Mouse (Mus musculus): ENCODE measurements around the gene Chmp2a. TPM values are rescaled to one million over a fixed set of nuclear protein-coding genes. Genes with fewer than 3 reads are reported as not detected.

Chmp2a gene
- polyA plus RNA-seq, 1 experiment from 2014 or later = 148 TPM

DNA sequence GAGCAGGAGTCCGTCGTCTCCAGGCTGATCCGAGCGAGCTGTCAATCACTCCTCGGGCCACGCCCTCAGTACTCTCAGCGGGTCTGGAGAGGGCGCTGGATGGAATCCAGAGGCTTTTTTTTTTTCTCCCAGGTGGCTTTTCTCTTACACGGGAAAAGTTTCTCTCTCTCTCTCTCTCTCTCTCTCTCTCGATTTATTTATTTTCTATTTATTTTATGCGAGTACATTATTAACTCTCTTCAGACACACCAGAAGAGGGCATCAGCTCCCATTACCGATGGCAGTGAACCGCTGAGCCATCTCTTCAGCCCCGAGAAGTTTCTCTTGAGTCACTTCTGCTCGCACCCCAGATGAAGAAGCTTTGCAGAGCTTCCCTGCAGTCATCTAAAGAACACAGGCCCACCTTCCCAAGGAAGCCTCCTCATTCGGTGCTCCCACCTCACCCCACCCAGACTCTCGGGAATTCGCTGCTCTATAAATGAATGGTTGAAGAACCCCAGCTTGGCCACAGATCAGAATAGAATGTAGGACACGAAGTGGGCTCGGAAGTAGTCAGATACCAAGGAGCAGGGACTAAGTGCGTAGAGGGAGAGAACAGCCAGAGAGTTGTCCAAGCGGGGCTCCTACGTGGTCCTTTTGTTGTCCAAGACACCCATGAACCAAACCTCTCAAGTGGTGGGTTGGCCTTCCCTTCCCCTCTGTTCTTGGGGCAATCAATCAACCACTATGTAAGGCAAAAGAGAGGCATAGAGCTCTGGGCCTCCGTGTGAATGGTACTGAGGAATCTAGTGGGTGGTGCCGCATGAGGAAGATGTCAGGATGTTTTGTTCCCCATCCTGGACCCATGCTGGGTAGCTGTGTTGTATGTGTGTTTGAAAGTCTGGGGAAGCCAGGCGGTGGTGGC is 24.4 kb downstream of the Chmp2a start, which contains the start of gene Zbtb45:
Zbtb45 (minus strand) TSS at position 30 of the 904 bp plus-strand sequence.
- H3K4me2 ChIP-seq (replicated peaks; ENCODE audit: low read depth, low read length) = peak within 1 kb of the TSS; percentile 62
- peaks cover 3% of the 10 kb centered on the region; the same call in 1 of the 2 replicates for H3K4me1 ChIP-seq (ENCODE audit: control insufficient read depth, insufficient read depth, low read length)
- 14% methylated on average over 26 of the region's 26 CpGs for WGBS
- H3K4me3 ChIP-seq (ENCODE audit: low read length) = peak within 1 kb of the TSS; percentile 70
- ATAC-seq (ENCODE audit: low FRiP score, low TSS enrichment) = peak; percentile 1; the same call in 1 of the 2 replicates
- H3K27ac ChIP-seq (ENCODE audit: low read depth, low read length) = peak within 1 kb of the TSS; percentile 97
- H3K27me3 ChIP-seq (ENCODE audit: control insufficient read depth, insufficient read depth, low read length) = no peaks in the 10 kb centered on the region
- peak within 1 kb of the TSS; percentile 76 for H3K9ac ChIP-seq (ENCODE audit: low read depth, low read length)
- H3K36me3 ChIP-seq (ENCODE audit: control insufficient read depth, insufficient read depth, low read length) = peaks cover 19% of the 10 kb centered on the region; the same call in 1 of the 2 replicates
- no peaks in the 10 kb centered on the region for H3K9me3 ChIP-seq (ENCODE audit: control insufficient read depth, low read length)

DNA sequence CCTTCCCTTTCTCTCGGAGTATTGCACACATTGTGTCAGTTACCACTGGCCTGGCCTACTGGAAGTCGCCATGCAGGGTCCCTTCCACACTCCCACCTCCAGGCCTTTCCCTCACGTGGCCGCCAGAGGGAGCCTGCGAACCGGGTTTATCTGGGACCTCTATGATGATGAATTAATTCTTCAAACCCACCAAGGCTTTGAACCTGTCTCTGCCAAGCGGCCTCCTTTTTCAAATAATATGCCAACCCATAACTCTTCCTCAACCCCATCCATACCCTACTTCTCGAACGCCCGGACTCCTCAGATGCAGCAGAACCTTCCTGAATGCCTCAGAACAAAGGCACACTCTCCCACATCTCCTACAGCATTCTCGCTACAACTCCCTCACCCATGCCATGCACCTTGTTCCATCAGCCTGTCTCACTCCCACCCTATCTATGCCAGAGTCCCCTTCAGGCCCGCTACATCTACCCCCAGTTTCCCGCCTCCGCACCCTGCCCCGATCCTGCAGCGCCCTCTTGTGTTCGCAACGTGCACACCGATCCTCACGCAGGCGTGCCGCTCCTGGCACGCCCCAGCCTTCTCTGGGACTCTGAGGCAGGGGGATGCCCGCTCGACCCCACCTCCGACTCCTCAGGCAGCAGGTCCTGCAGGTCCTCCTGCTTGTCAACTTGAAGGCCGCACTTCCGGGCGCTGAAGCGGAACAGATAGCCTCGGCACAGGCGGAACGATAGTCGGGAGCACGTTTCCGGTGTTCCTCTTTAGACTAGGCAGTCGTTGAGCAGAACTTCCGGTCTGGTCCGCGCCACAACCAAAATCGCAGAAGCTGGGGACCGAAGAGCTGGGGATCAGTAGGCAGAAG is 25.2 kb downstream of the Chmp2a start:
- ATAC-seq (ENCODE audit: low FRiP score, low TSS enrichment) = peak; percentile 93
- Histone ChIP-seq H3K9me3 (ENCODE audit: control insufficient read depth, low read length) (no peaks in the 10 kb centered on the region), H3K36me3 (ENCODE audit: control insufficient read depth, insufficient read depth, low read length) (peaks cover 19% of the 10 kb centered on the region; the same call in 1 of the 2 replicates), H3K27me3 (ENCODE audit: control insufficient read depth, insufficient read depth, low read length) (no peaks in the 10 kb centered on the region), H3K4me3 (ENCODE audit: low read length) (peak overlapping the region; percentile 70), H3K4me1 (ENCODE audit: control insufficient read depth, insufficient read depth, low read length) (peaks cover 3% of the 10 kb centered on the region; the same call in 1 of the 2 replicates), H3K9ac (ENCODE audit: low read depth, low read length) (peak overlapping the region; percentile 76), H3K4me2 (replicated peaks; ENCODE audit: low read depth, low read length) (peak overlapping the region; percentile 62), H3K27ac (ENCODE audit: low read depth, low read length) (peak overlapping the region; percentile 97)
- under 1% methylated on average over 42 of the region's 42 CpGs for WGBS

DNA sequence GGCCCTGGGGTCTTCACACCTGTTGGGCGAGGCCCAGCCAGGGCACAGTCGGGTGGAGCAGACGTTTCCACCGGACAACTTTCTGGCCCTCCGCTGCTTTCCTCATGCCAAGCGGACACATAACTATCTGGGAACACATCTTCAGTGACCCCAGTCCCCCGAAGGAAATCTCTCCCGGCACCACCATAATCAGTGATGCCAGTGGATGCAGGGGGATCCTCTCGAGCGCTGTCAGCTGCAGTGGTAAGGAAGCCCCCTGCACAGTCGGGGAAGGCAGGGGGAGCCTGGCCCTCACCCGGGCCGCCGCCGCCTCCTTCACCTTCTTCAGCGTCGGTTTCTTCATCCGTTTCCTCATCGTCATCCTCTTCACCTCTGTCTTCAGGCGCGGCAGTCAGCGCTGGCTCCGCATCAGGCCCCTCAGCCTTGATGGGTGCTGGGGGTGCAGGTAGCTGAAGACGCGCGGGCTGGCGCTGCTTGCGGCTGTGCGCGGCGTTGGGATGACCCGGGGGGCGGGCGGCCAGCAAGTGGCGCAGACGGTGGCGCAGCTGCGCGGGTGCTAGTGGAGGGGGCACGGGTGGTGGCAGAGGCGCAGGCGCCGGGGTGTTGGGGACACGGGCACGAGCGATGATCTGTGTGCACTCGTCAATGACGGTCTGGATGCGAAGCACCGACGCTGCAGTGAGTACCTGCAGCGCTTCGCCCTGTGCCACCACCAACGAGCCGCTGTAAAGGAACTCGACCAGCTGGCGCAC is 27.1 kb downstream of the Chmp2a start:
- Histone ChIP-seq H3K27me3 (ENCODE audit: control insufficient read depth, insufficient read depth, low read length) (no peaks in the 10 kb centered on the region), H3K4me3 (ENCODE audit: low read length) (peak overlapping the region; percentile 27), H3K4me2 (replicated peaks; ENCODE audit: low read depth, low read length) (peak overlapping the region; percentile 40), H3K4me1 (ENCODE audit: control insufficient read depth, insufficient read depth, low read length) (peaks cover 3% of the 10 kb centered on the region; the same call in 1 of the 2 replicates), H3K27ac (ENCODE audit: low read depth, low read length) (no peak overlapping the region), H3K9ac (ENCODE audit: low read depth, low read length) (peak overlapping the region; percentile 44; the same call in 1 of the 2 replicates), H3K36me3 (ENCODE audit: control insufficient read depth, insufficient read depth, low read length) (peaks cover 19% of the 10 kb centered on the region; the same call in 1 of the 2 replicates), H3K9me3 (ENCODE audit: control insufficient read depth, low read length) (no peaks in the 10 kb centered on the region)
- 38% methylated on average over 57 of the region's 57 CpGs for WGBS
- ATAC-seq (ENCODE audit: low FRiP score, low TSS enrichment) = no peak

DNA sequence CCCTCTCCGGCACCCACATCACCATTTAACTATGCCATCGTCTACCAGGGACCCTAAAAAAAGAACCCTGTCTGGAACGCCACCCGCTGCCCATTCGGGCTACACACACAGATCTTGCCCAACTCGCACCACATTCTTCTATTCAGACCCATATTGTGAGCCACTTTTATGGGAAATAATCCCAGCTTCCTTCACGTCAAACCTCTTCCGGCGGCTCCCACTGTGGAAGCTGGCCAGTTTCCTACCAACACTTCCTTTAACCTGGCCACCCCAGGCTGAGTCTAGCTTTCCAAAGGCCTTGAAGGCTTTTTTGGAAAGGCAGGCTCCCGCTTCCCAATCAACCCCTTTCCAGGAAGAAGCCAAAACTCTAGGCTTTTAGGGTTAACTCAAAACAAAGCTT is 28.1 kb downstream of the Chmp2a start:
- Histone ChIP-seq H3K9me3 (ENCODE audit: control insufficient read depth, low read length) (no peaks in the 10 kb centered on the region), H3K27ac (ENCODE audit: low read depth, low read length) (no peak overlapping the region; the same call in 1 of the 2 replicates), H3K36me3 (ENCODE audit: control insufficient read depth, insufficient read depth, low read length) (peaks cover 19% of the 10 kb centered on the region; the same call in 1 of the 2 replicates), H3K27me3 (ENCODE audit: control insufficient read depth, insufficient read depth, low read length) (no peaks in the 10 kb centered on the region), H3K4me1 (ENCODE audit: control insufficient read depth, insufficient read depth, low read length) (peaks cover 3% of the 10 kb centered on the region; the same call in 1 of the 2 replicates), H3K4me3 (ENCODE audit: low read length) (no peak overlapping the region; the same call in 1 of the 2 replicates), H3K9ac (ENCODE audit: low read depth, low read length) (no peak overlapping the region), H3K4me2 (replicated peaks; ENCODE audit: low read depth, low read length) (no peak overlapping the region)
- 88% methylated on average over 10 of the region's 10 CpGs for WGBS
- ATAC-seq (ENCODE audit: low FRiP score, low TSS enrichment) = no peak

DNA sequence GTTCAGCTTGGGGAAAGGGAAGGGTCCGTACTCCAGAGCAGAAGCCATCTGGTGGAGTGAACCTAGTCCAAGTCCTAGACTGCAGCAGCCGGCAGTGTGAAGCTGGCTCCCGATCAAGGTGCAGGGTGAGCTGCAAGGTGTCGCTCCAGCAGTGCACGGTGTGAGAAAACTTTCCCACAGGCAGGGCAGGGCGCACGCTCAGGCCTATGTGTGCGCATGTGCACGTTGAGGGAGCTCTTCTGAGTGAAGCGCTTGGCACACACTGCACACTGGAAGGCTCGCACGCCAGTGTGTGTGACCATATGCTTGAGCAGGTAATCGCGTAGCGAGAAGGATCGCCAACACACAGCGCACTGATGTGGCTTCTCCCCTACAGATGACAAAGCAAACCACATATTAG is 28.6 kb downstream of the Chmp2a start:
- Histone ChIP-seq H3K4me2 (replicated peaks; ENCODE audit: low read depth, low read length) (no peak overlapping the region), H3K4me3 (ENCODE audit: low read length) (no peak overlapping the region), H3K27ac (ENCODE audit: low read depth, low read length) (no peak overlapping the region), H3K9me3 (ENCODE audit: control insufficient read depth, low read length) (no peaks in the 10 kb centered on the region), H3K36me3 (ENCODE audit: control insufficient read depth, insufficient read depth, low read length) (peaks cover 19% of the 10 kb centered on the region; the same call in 1 of the 2 replicates), H3K4me1 (ENCODE audit: control insufficient read depth, insufficient read depth, low read length) (peaks cover 3% of the 10 kb centered on the region; the same call in 1 of the 2 replicates), H3K9ac (ENCODE audit: low read depth, low read length) (no peak overlapping the region), H3K27me3 (ENCODE audit: control insufficient read depth, insufficient read depth, low read length) (no peaks in the 10 kb centered on the region)
- ATAC-seq (ENCODE audit: low FRiP score, low TSS enrichment) = no peak
- 91% methylated on average over 17 of the region's 17 CpGs for WGBS

DNA sequence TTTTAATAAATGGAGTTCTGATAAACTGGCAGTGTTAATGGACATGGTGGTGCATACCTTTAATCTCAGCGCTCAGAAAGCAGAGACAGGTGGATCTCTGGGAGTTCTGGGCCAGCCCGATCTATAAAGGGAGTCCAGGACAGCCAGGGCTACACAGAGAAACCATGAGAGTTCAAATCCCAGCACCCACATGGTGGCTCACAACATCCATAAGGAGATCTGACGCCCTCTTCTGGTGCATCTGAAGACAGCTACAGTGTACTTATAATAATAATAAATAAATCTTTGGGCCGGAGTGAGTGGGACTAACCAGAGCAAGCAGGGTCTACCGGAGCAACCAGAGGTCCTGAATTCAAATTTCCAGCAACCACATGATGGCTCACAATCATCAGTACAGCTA is 31.2 kb downstream of the Chmp2a start:
- H3K36me3 ChIP-seq (ENCODE audit: control insufficient read depth, insufficient read depth, low read length) = peaks cover 19% of the 10 kb centered on the region; the same call in 1 of the 2 replicates
- peaks cover 3% of the 10 kb centered on the region; the same call in 1 of the 2 replicates for H3K4me1 ChIP-seq (ENCODE audit: control insufficient read depth, insufficient read depth, low read length)
- H3K27ac ChIP-seq (ENCODE audit: low read depth, low read length) = no peak overlapping the region
- no peak overlapping the region for H3K9ac ChIP-seq (ENCODE audit: low read depth, low read length)
- no peaks in the 10 kb centered on the region for H3K27me3 ChIP-seq (ENCODE audit: control insufficient read depth, insufficient read depth, low read length)
- WGBS = 79% methylated on average over 5 of the region's 5 CpGs
- no peak for ATAC-seq (ENCODE audit: low FRiP score, low TSS enrichment)
- H3K4me2 ChIP-seq (replicated peaks; ENCODE audit: low read depth, low read length) = no peak overlapping the region
- no peak overlapping the region for H3K4me3 ChIP-seq (ENCODE audit: low read length)
- no peaks in the 10 kb centered on the region for H3K9me3 ChIP-seq (ENCODE audit: control insufficient read depth, low read length)

DNA sequence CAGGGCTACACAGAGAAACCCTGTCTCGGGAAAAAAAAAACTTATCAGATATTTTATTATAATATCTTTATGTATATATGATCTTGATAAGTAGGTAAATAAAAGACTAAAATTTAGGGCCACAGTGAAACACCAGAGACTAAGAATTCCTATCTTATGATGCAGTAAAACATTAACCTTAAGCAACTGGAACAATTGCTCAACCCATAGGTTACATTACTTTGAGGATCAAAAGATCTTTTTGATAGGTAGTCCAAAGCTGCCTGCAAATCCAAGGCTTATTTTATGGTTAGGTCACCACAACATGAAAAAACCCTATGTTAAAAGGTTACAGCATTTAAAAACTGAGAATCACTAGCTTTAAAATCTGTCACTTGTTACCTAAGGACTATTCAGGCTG is 33.0 kb downstream of the Chmp2a start:
- no peaks in the 10 kb centered on the region for H3K27me3 ChIP-seq (ENCODE audit: control insufficient read depth, insufficient read depth, low read length)
- H3K36me3 ChIP-seq (ENCODE audit: control insufficient read depth, insufficient read depth, low read length) = peaks cover 12% of the 10 kb centered on the region; the same call in 1 of the 2 replicates
- 67% methylated on average over 1 of the region's 1 CpGs for WGBS
- no peak overlapping the region for H3K9ac ChIP-seq (ENCODE audit: low read depth, low read length)
- H3K27ac ChIP-seq (ENCODE audit: low read depth, low read length) = no peak overlapping the region
- H3K9me3 ChIP-seq (ENCODE audit: control insufficient read depth, low read length) = no peaks in the 10 kb centered on the region
- H3K4me1 ChIP-seq (ENCODE audit: control insufficient read depth, insufficient read depth, low read length) = no peaks in the 10 kb centered on the region
- ATAC-seq (ENCODE audit: low FRiP score, low TSS enrichment) = no peak
- no peak overlapping the region for H3K4me2 ChIP-seq (replicated peaks; ENCODE audit: low read depth, low read length)
- H3K4me3 ChIP-seq (ENCODE audit: low read length) = no peak overlapping the region

DNA sequence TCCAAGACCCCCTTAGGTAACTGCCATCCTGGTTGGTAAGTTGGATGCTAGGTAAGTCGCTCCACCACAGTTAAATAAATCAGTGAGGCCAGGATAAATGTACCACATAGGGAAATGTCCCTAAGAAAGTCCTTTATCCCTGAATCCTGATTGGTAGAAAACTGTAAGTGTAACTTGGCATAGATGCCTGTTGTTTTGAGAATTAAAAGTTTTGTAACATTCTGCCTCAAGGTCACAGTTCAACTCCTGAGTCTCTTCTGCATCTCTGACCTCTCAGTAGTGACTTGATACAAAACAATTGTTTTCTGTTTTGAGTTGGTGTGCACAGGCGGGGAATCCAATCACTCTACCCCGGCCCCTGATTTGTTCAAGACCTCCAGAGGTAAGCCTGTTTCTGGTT is 35.8 kb downstream of the Chmp2a start, which contains the start of gene Trim28:
Trim28 (plus strand) TSS at position 264 of the 400 bp plus-strand sequence.
- WGBS = 87% methylated on average over 3 of the region's 3 CpGs
- Histone ChIP-seq H3K9me3 (ENCODE audit: control insufficient read depth, low read length) (no peaks in the 10 kb centered on the region), H3K36me3 (ENCODE audit: control insufficient read depth, insufficient read depth, low read length) (no peaks in the 10 kb centered on the region), H3K27ac (ENCODE audit: low read depth, low read length) (no peak within 1 kb of the TSS), H3K27me3 (ENCODE audit: control insufficient read depth, insufficient read depth, low read length) (no peaks in the 10 kb centered on the region), H3K4me2 (replicated peaks; ENCODE audit: low read depth, low read length) (no peak within 1 kb of the TSS), H3K4me1 (ENCODE audit: control insufficient read depth, insufficient read depth, low read length) (no peaks in the 10 kb centered on the region), H3K9ac (ENCODE audit: low read depth, low read length) (no peak within 1 kb of the TSS), H3K4me3 (ENCODE audit: low read length) (no peak within 1 kb of the TSS)
- no peak for ATAC-seq (ENCODE audit: low FRiP score, low TSS enrichment)
